Mouse (Mus musculus) MEL (cell line): Measurements from ENCODE around the gene Tchh.

Experiments used
- CHD2 ChIP-seq: IDR thresholded peaks from 2 replicates; pipeline ENCODE4 v1.6.1; 2011; ENCODE audit warnings: low read length, improper control_type of control experiment
- E2F4 ChIP-seq: IDR thresholded peaks from 2 replicates; pipeline ENCODE4 v1.6.1; 2011; ENCODE audit warnings: low read depth, low read length, improper control_type of control experiment, borderline replicate concordance
- POLR2A ChIP-seq, 2 experiments: IDR thresholded peaks; 2 replicates each; pipeline ENCODE4 v1.6.1; 2011 to 2012; ENCODE audit warnings: low read length in 2 of 2, mild to moderate bottlenecking in 2 of 2, control low read depth in 1 of 2, improper control_type of control experiment in 1 of 2, low read depth in 1 of 2, moderate library complexity in 1 of 2; ENCODE audit not compliant: control insufficient read depth in 1 of 2, insufficient read depth in 1 of 2, poor library complexity in 1 of 2
- USF1 ChIP-seq: IDR thresholded peaks from 2 replicates; pipeline ENCODE4 v1.6.1; 2014; ENCODE audit warnings: low read depth, mild to moderate bottlenecking, inconsistent platforms, low read length, improper control_type of control experiment, moderate library complexity

- TF ChIP-seq POLR2A (IDR thresholded peaks at IDR 0.05; ENCODE audit: control insufficient read depth in 1 of 2, insufficient read depth in 1 of 2, low read depth in 1 of 2, low read length in 2 of 2, poor library complexity in 1 of 2) (no peak), E2F4 (no peak), CHD2 (no peak), USF1 (no peak)
Observed at GRCm38 (mm10) chr3:93485611-93486010, 43.5 kb downstream of the Tchh start.
